Mouse (Mus musculus): ENCODE measurements around the gene Adat3.
"Not testable (repeated sequence)": the region's sequence is repeated elsewhere in the genome, so short reads cannot be mapped to it uniquely, and the experiment has no call there.

Adat3 gene

DNA sequence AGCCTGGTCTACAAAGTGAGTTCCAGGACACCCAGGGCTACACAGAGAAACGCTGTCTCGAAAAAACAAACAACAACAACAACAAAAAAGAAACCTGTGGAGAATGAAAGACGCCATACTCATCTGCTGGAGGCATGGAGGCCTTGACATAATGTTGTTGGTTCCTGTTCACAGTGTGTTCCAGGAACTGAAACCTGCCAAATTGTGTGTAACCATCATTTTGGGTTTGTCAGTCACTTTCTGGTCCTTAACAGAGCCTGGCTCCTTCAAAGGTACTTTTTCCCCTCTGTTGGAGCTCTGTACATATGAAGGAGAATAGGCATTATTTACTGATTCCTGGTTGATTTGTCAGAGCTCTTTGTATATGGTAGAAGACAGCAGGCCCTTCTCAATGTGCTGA lies 9.2 kb downstream of the Adat3 start:
- DNase-seq = no peak

DNA sequence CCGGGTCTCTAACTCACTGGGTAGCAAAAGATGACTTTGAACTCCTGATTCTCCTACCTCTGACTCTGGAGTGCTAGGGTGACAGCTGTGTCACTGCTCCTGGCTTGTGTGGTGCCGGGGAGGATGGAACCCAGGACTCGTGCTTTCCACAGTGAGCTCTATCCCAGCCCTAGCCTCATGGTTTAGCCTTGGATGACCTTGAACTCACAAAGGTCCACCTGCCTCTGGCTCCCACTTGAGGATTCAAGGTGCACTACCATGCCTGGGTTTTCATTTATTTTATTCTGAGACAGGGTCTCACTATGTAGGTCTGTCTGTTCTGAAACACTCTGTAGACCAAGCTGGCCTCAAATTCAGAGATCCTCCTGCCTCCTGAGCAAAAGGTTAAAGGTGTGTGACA lies 11.1 kb downstream of the Adat3 start:
- no peak for DNase-seq

- DNase-seq = no peak
Measured at GRCm38 (mm10) chr10:80614351-80614750, 11.7 kb downstream of the Adat3 start.

DNA sequence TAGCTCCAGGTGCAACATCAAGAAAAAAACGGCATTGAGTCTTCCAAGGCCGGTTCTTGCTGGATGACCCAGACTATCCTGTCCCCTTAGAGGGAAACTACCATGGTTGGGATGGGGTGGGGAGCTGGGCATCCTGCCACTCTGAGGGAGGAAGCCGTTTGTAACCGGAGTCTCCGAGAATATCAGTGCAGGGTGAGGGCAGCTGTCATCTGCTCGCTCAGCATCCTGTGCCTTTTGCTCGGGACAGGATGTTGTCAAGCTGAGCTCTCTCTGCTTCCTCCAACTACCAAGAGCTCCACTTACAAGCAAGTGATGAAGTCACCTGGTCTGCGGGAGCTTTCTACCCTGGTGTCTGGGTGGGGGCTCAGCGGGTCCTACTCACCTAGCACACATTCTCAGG lies 15.5 kb downstream of the Adat3 start:
- peak; percentile 46 to 48 for DNase-seq

DNA sequence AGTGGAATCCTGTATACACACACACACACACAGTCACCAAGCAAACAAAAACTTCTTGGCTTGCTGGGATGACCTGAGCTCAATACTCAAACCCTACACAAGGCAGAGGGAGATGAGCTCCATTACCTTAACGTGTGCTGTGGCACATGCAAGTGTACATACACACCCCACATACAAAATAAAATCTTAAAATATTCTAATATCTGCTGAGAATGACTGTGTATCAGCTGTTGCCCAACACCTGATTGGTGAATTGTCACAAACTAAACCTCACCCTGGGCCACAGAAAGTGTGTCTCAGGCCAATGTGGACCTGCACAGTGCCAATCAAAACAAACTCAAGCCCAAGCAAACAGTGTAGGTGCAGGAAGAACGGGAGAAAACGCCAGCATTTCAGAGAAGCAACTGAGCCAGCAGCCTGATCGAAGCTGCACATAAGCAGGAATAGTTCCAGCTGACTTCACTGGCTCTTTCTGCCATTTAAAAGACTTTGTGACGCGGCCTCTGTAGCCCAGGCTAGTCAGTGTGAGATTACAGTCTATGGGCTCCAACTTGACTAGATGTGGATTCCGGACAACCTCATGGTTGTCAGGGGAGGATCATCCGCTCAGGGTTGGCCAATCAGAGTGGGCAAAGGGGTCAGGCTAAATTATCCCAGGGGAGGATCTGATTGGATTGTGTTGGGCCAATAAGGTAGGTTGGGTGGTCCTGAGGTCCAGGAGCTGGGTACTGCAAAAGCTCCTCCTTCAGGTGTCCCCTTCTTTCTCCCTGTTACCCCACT lies 17.0 kb downstream of the Adat3 start:
- no peak for DNase-seq

- no peak for DNase-seq
Measured at GRCm38 (mm10) chr10:80620365-80620764, 17.7 kb downstream of the Adat3 start.

- no peak for DNase-seq
Measured at GRCm38 (mm10) chr10:80620796-80621689, 18.4 kb downstream of the Adat3 start.

- no peak for DNase-seq
Measured at GRCm38 (mm10) chr10:80621690-80621939, 18.9 kb downstream of the Adat3 start.

DNA sequence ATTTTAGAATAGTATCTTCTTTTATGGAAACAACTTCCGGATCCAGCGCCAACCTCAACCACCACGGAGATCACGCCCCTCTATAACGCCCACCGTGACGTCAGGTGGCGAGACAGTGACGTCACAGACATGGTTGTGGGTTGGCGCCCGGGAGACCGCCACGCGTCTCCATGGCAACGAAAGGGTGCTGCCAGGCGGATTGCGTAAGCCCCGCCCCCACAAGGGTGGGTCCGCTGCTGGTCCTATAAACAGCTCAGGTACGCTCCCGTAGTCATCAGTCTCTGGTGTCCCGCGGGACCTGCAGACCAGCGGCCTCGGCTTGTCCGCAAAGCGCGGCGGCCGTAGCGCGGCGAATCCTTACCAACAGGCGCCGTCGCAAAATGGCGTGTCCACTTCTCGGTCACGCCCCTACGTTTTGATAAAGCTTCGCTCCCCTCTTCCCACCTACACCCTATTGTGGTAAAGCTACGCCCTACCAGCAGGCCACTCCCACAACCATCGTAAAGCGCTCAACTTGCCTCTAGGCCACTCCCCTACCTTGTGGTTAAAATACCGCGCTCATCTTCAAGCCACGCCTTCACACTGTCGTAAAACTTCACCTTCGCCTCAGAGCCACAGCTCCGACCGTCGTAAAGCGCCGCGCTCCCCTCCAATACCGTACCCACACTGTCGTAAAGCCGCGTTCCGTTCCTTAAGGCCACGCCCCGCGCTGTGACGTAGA lies 19.4 kb downstream of the Adat3 start:
- DNase-seq = peak; percentile 98 to 99

DNA sequence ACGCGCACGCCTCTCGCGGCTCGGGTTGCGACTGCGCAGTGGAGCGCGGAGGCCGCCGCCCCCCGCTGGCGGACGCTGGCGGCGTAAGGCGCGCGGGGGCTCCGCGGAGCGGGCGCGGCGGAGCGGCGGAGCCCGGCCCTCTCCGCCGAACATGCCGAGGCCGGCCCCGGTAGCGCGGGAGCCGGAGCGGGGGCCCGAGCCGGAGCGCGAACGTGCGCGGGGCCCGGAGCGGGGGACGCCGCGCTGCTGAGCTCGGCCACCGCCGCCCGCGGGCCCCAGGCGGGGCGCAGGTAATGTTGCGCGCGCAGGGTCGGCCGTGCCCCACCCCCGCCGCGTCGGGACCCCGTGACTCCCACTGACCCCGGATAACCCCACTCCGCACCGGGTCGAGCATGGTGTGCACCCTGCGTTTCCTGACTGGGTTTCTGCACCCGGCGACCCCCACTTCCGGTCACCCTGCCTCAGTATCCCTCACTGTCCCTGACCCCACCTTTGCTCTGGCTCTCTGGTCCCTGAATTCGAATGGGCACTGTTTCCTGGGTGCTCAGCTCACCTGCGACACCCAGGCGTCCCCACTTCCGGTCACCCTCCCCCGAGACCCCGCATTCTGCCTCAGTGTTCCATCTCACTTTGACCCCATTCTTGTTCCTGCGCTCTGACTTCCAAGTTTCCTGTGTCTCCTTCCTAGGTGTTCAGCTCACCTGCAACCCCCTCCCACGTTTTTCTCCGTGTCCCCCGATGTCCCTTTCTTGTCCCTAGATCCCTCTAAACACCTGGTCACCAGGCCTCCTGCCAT lies 20.2 kb downstream of the Adat3 start, which contains the start of gene Csnk1g2:
Gene Csnk1g2, plus strand, starts transcription at position 178 of the 796 bp plus-strand sequence.
- DNase-seq = peak in 1 of 2 experiments; percentile 64

- peak; percentile 74 to 75 for DNase-seq
Measured at GRCm38 (mm10) chr10:80623457-80624191, 20.9 kb downstream of the Adat3 start.

- no peak for DNase-seq
Measured at GRCm38 (mm10) chr10:80625764-80626163, 23.1 kb downstream of the Adat3 start.

GRCm38 (mm10) chr10:80627685-80628084 lies 25.0 kb downstream of the Adat3 start:
- DNase-seq = no peak

GRCm38 (mm10) chr10:80628925-80629324 lies 26.2 kb downstream of the Adat3 start:
- DNase-seq = no peak

DNA sequence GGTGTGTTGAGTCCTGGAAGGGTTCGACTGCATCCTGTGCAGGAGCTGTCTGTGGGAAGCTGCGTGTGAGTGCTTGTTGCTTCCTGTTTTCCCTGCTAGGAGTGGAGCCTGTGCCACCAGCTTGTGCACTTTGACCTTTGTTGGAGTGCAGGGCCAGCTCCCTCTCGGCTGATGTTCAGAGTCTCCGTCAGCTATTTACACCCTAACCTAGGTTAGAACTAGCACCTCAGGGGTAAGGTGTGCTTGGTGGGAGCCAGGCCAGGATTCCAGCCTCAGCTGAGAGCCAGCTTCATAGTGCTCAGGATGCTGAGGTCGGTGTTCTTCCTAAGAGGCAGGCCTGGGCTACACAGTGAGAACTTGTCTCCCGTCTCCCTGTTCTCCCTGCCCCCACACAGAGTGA lies 32.7 kb downstream of the Adat3 start:
- no peak for DNase-seq

DNA sequence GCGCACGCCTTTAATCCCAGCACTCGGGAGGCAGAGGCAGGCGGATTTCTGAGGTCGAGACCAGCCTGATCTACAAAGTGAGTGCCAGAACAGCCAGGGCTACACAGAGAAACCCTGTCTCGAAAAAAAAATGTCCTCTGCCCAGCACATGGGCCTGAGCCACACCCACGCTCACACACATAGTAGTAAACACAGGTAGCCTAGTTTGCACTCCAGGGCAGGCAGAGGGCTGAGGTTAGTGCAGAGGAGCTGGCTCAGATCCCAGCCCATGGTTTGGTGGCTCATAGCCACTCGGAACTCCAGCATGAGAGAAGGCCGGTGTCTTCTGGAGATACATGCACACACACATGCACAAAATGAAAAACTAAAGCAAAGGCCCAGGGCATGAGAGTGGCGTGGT lies 44.3 kb downstream of the Adat3 start:
- no peak for DNase-seq

GRCm38 (mm10) chr10:80649910-80650309 lies 47.2 kb downstream of the Adat3 start:
- not testable (repeated sequence) for DNase-seq

- DNase-seq = no peak
Measured at GRCm38 (mm10) chr10:80650392-80650791, 47.7 kb downstream of the Adat3 start.

GRCm38 (mm10) chr10:80653156-80653720 lies 50.6 kb downstream of the Adat3 start:
- DNase-seq = no peak

DNA sequence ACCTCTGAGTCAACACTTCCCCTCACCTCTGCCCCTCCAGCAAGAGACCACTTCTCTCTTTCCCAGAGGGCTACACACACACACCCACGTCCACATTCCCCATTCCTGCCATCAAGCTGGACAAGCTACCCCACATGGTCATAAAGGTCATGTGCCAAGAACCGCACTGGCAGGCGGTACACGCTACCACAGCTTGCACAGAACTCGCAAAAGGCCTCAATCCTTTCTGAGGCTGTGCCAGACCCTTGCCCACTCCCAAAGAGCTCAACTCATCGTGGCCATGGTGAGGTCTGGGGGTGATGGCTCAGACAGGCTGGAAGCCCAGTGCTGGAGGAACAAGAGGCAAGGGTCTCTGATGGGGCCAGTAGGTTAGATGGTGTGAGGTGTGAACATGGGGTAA lies 52.2 kb downstream of the Adat3 start:
- no peak for DNase-seq

DNA sequence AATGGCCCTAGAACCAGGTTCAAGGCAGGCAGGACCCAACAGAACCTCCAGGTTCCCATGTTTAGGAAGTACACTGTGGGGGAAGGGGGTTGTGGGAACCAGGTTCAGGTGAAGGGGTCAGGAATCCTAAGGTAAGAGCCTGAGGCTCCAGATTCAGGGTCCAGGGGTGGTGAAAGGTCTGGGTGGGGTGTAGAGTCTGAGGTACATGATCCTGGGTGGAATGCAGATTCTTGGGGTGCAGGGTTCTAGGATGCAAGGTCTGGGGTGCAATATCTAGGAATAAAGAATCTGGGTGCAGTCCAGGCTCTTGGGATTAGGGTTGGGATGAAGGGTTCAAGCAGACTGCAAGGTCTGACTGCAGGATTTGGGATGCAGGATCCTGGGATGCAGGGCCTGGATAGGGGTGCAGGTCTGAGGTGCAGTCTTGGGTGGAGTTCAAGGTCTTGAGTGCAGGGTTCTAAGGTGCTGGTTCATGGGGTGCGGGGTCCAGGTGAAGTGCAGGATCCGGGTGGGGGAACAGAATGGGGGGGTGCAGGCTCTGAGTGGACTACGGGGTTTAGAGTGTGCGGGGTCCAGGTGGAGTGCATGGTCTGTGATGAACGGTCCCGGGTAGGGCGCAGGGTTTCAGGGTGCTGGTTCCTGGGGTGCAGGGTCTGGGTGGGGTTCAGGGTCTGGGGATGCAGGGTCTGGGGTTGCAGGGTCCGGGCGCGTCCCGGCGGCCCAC lies 52.9 kb downstream of the Adat3 start:
- DNase-seq = no peak

Measured in spleen, adult 18-20 months (tissue).